Mouse (Mus musculus) heart, embryonic 16.5 days (tissue): ENCODE results near the gene Ctnna3. TPM values are rescaled to one million over a fixed set of nuclear protein-coding genes. Genes with fewer than 3 reads are reported as not detected.
"Not testable (repeated sequence)": the region's sequence is repeated elsewhere in the genome, so short reads cannot be mapped to it uniquely, and the experiment has no call there.

ENCODE experiments used
- ATAC-seq: fragments of 200-750 bp; cut with Nextera tagmentation; replicated peaks from 2 replicates; pipeline ENCODE4 v1.8.0; 2017; ENCODE audit warnings: moderate number of reproducible peaks; ENCODE audit not compliant: insufficient read depth, low FRiP score; ENCODE audit errors: extremely low read depth
- H3K27ac ChIP-seq: fragments of 300-500 bp; sonication (generic); 2 replicates; pipeline ENCODE4 v1.5.1; 2014; ENCODE audit warnings: mild to moderate bottlenecking, low read length, control low read depth, moderate library complexity
- H3K27me3 ChIP-seq: fragments of 300-500 bp; sonication (generic); 2 replicates; pipeline ENCODE4 v1.6.1; 2014; ENCODE audit warnings: low read length, mixed read lengths; ENCODE audit not compliant: control insufficient read depth, insufficient read depth
- H3K36me3 ChIP-seq: fragments of 300-500 bp; sonication (generic); 2 replicates; pipeline ENCODE4 v1.6.1; 2014; ENCODE audit not compliant: control insufficient read depth, insufficient read depth
- H3K4me1 ChIP-seq: fragments of 300-500 bp; sonication (generic); 2 replicates; pipeline ENCODE4 v1.6.1; 2014; ENCODE audit warnings: low read length, mixed read lengths; ENCODE audit not compliant: control insufficient read depth, insufficient read depth
- H3K4me2 ChIP-seq: fragments of 300-500 bp; sonication (generic); 2 replicates; pipeline ENCODE4 v1.6.1; 2014; ENCODE audit warnings: low read depth, mild to moderate bottlenecking, control low read depth, low read length
- H3K4me3 ChIP-seq: fragments of 300-500 bp; sonication (generic); 2 replicates; pipeline ENCODE4 v1.5.1; 2014; ENCODE audit warnings: mild to moderate bottlenecking, control low read depth, low read length
- H3K9ac ChIP-seq: fragments of 300-500 bp; sonication (generic); 2 replicates; pipeline ENCODE4 v1.6.1; 2014; ENCODE audit warnings: low read length, control low read depth
- H3K9me3 ChIP-seq: fragments of 300-500 bp; sonication (generic); replicated peaks from 2 replicates; pipeline ENCODE4 v1.6.1; 2016; ENCODE audit warnings: low read length; ENCODE audit not compliant: control insufficient read depth
- WGBS: fragments of 180-500 bp; shearing (Covaris S2); extraction: QIAGEN DNeasy Blood & Tissue Kit; methylation state at CpG from one replicate; pipeline ENCODE4 v1.1.7; 2014; 5-methylcytosine and 5-hydroxymethylcytosine counted together
- polyA plus RNA-seq: library from polyadenylated mRNA; unstranded; fragments of >200 nt; fragmentation: Nextera tagmentation; extraction: Ambion mirVana; gene quantifications from 2 replicates; pipeline ENCODE4 v1.2.1, GENCODE M21; 2015

The Ctnna3 gene
- polyA plus RNA-seq, 1 experiment from 2014 or later, result 27.6 TPM

DNA sequence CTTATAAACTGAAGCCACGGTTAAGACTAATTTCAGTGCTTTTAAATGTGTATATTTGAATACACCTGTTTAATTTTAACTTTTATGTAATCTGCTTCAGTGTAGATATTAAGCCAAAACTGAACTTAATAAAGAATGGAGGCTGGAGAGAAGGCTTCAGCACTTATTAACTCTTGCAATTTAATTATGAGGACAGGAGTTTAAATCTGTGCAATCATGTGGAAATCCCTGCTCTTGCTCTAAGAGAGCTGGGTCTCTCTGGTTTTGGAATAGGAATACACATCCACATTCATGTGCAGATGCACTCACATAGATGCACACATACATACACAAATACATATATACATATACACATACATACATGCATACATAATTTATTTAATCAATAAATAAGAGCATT is 1468.8 kb downstream of the Ctnna3 start:
- Histone ChIP-seq H3K9me3 (no peaks in the 10 kb centered on the region), H3K27me3 (no peaks in the 10 kb centered on the region), H3K9ac (no peak overlapping the region), H3K36me3 (no peaks in the 10 kb centered on the region), H3K4me3 (no peak overlapping the region), H3K4me1 (no peaks in the 10 kb centered on the region), H3K4me2 (no peak overlapping the region), H3K27ac (no peak overlapping the region)
- 79% methylated on average over 1 of the region's 1 CpGs for WGBS
- no peak for ATAC-seq

DNA sequence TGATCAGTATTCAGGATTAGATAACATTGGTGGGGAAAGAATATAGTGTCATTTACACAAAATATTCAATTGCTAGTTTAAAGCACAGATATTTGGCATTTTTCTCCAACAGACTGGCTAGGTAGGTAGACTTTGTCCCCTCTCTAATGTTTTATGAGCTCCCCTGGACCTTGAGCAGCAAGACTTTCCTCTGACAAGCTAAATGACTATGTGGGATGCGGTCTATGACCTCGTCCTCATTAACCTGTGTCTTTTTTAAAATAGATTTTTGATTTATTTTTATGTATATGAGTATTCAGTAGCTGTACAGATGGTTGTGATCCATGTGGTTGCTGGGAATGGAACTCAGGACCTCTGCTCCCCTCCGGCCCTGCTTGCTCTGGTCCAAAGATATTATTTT is 1471.8 kb downstream of the Ctnna3 start:
- Histone ChIP-seq H3K27ac (no peak overlapping the region), H3K9me3 (no peaks in the 10 kb centered on the region), H3K4me3 (no peak overlapping the region), H3K4me2 (no peak overlapping the region), H3K4me1 (no peaks in the 10 kb centered on the region), H3K9ac (no peak overlapping the region), H3K27me3 (no peaks in the 10 kb centered on the region), H3K36me3 (no peaks in the 10 kb centered on the region)
- ATAC-seq, result no peak
- WGBS, result 73% methylated on average over 3 of the region's 3 CpGs

DNA sequence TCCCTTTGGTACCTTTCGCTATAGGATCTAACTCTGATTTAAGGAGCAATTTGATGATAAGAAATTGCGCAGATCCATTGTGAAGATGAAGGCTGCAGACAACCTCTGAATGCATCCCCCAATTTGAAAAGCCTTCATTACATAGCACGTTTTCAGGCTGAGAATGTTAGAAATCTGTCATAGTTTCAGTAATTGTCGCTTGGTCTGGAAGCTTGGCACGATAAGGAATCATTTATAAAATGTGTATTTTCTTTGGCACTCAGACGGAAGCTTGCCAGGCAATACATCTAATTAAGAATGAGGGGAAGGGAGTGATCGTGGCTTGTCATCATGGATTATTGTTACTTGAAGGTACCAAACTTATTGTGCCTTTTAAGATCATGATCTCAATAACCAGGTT is 1511.1 kb downstream of the Ctnna3 start:
- H3K9me3 ChIP-seq, result no peaks in the 10 kb centered on the region
- no peak overlapping the region for H3K4me2 ChIP-seq
- H3K9ac ChIP-seq, result no peak overlapping the region
- H3K4me1 ChIP-seq, result no peaks in the 10 kb centered on the region
- H3K27me3 ChIP-seq, result no peaks in the 10 kb centered on the region
- no peak overlapping the region for H3K27ac ChIP-seq
- no peak overlapping the region for H3K4me3 ChIP-seq
- ATAC-seq, result no peak
- WGBS, result 76% methylated on average over 7 of the region's 7 CpGs
- H3K36me3 ChIP-seq, result no peaks in the 10 kb centered on the region

GRCm38 (mm10) chr10:64958391-64958790 is 1528.5 kb downstream of the Ctnna3 start:
- Histone ChIP-seq H3K27ac (no peak overlapping the region), H3K36me3 (no peaks in the 10 kb centered on the region), H3K4me2 (no peak overlapping the region), H3K9me3 (no peaks in the 10 kb centered on the region), H3K9ac (no peak overlapping the region), H3K4me3 (no peak overlapping the region), H3K4me1 (no peaks in the 10 kb centered on the region), H3K27me3 (no peaks in the 10 kb centered on the region)
- ATAC-seq, result no peak

DNA sequence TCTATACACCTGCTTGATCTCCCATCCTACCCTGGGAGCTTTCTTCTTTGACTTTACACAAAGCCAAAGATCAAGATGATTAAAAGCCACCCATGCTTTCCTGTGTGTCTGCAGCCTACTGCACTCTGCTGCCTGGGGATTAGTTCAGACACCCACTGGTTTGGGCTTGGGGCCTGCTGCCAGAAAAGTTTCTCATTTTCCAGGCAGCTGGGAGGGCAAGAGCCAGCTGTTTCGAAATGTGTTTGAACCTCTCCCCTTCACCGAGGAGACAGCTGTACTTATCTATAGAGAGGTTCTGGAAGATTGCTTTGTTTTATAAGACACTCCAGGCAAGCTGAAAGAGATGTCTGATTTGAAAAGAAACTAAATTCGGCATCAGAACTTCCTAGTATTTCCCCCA is 1563.0 kb downstream of the Ctnna3 start:
- no peaks in the 10 kb centered on the region for H3K36me3 ChIP-seq
- no peak overlapping the region for H3K27ac ChIP-seq
- no peak overlapping the region for H3K9ac ChIP-seq
- ATAC-seq, result no peak
- WGBS, result 42% methylated on average over 3 of the region's 3 CpGs
- H3K27me3 ChIP-seq, result no peaks in the 10 kb centered on the region
- H3K4me2 ChIP-seq, result no peak overlapping the region
- no peaks in the 10 kb centered on the region for H3K4me1 ChIP-seq
- H3K4me3 ChIP-seq, result no peak overlapping the region
- H3K9me3 ChIP-seq, result no peaks in the 10 kb centered on the region

DNA sequence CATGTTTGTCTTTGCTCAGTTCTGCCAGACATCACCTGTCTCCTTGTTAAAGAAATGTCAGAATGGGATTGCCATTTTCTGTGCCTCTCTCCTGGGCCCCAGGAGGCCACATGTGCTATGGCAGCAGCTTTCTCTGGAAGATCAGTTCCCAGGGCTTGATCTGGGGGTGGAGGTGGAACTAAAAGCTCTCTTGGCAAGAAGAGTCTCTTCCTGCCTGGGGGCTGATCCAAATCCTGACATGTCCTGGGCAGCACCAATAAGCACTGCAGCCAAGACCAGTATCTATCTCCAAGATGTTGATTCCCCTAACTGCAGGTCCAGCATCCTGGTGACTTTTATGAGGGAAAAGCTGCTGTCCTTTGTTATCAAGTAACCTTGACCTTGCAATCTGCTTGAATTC is 1583.6 kb downstream of the Ctnna3 start:
- no peak overlapping the region for H3K9ac ChIP-seq
- H3K36me3 ChIP-seq, result no peaks in the 10 kb centered on the region
- H3K4me1 ChIP-seq, result no peaks in the 10 kb centered on the region
- H3K9me3 ChIP-seq, result no peaks in the 10 kb centered on the region
- no peak for ATAC-seq
- no peaks in the 10 kb centered on the region for H3K27me3 ChIP-seq
- no peak overlapping the region for H3K4me3 ChIP-seq
- H3K27ac ChIP-seq, result no peak overlapping the region
- H3K4me2 ChIP-seq, result no peak overlapping the region

GRCm38 (mm10) chr10:65022667-65023066 is 1592.8 kb downstream of the Ctnna3 start:
- H3K27me3 ChIP-seq, result no peaks in the 10 kb centered on the region
- H3K4me3 ChIP-seq, result no peak overlapping the region
- no peaks in the 10 kb centered on the region for H3K36me3 ChIP-seq
- no peak overlapping the region for H3K4me2 ChIP-seq
- 69% methylated on average over 2 of the region's 2 CpGs for WGBS
- H3K4me1 ChIP-seq, result no peaks in the 10 kb centered on the region
- no peaks in the 10 kb centered on the region for H3K9me3 ChIP-seq
- no peak overlapping the region for H3K9ac ChIP-seq
- no peak overlapping the region for H3K27ac ChIP-seq
- ATAC-seq, result no peak

- not testable (repeated sequence) for H3K4me3 ChIP-seq, ATAC-seq, H3K27me3 ChIP-seq, H3K4me1 ChIP-seq, H3K27ac ChIP-seq, H3K9ac ChIP-seq, H3K36me3 ChIP-seq, H3K9me3 ChIP-seq, H3K4me2 ChIP-seq
- 66% methylated on average over 1 of the region's 1 CpGs for WGBS
Observed at GRCm38 (mm10) chr10:65033516-65033915, 1603.6 kb downstream of the Ctnna3 start.
